Mouse (Mus musculus) megakaryocyte, embryonic 14.5 days (primary cell): ENCODE data around the gene 6030468B19Rik.

Source experiments
- FLI1 ChIP-seq: IDR thresholded peaks from 2 replicates; pipeline ENCODE4 v1.6.1; 2012; ENCODE audit warnings: low read length, inconsistent platforms, mixed read lengths
- GATA1 ChIP-seq: IDR thresholded peaks from 3 replicates; pipeline ENCODE4 v1.6.1; 2012; ENCODE audit warnings: mixed read lengths, low read length, inconsistent platforms, borderline replicate concordance

- TF ChIP-seq FLI1 (no peak), GATA1 (no peak)
Observed at GRCm38 (mm10) chr11:117772352-117772751, 25.1 kb upstream of the 6030468B19Rik start.
